Mouse (Mus musculus) kidney, postnatal 0 days (tissue): ENCODE measurements around the gene Gpr3. TPM values are rescaled to one million over a fixed set of nuclear protein-coding genes. Genes with fewer than 3 reads are reported as not detected.

Experiments used
- ATAC-seq: fragments of 200-750 bp; cut with Nextera tagmentation; replicated peaks from 2 replicates; pipeline ENCODE4 v1.8.0; 2017; ENCODE audit warnings: low read depth, moderate number of reproducible peaks, moderate TSS enrichment, moderate library complexity; ENCODE audit not compliant: low FRiP score
- DNase-seq: peaks from one replicate; pipeline ENCODE4 v3.0.0-alpha.2; 2016; ENCODE audit warnings: low spot score
- H3K27ac ChIP-seq: fragments of 300-500 bp; sonication (generic); 2 replicates; pipeline ENCODE4 v1.5.1; 2014; ENCODE audit warnings: mild to moderate bottlenecking
- H3K27me3 ChIP-seq: fragments of 300-500 bp; sonication (generic); 2 replicates; pipeline ENCODE4 v1.6.1; 2014; ENCODE audit warnings: low read length, mixed read lengths; ENCODE audit not compliant: insufficient read depth
- H3K36me3 ChIP-seq: fragments of 300-500 bp; sonication (generic); 2 replicates; pipeline ENCODE4 v1.6.1; 2014; ENCODE audit warnings: low read length, mixed read lengths; ENCODE audit not compliant: insufficient read depth
- H3K4me1 ChIP-seq: fragments of 300-500 bp; sonication (generic); replicated peaks from 2 replicates; pipeline ENCODE4 v1.6.1; 2014; ENCODE audit warnings: antibody characterized with exemption, low read length, mixed read lengths; ENCODE audit not compliant: insufficient read depth
- H3K4me2 ChIP-seq: fragments of 300-500 bp; sonication (generic); 2 replicates; pipeline ENCODE4 v1.6.1; 2014; ENCODE audit warnings: mild to moderate bottlenecking, low read length, moderate library complexity, mixed read lengths
- H3K4me3 ChIP-seq: fragments of 300-500 bp; sonication (generic); replicated peaks from 2 replicates; pipeline ENCODE4 v1.5.1; 2014; ENCODE audit warnings: low read depth, low read length
- H3K9ac ChIP-seq: fragments of 300-500 bp; sonication (generic); 2 replicates; pipeline ENCODE4 v1.6.1; 2014; ENCODE audit warnings: low read depth, low read length
- H3K9me3 ChIP-seq: fragments of 300-500 bp; sonication (generic); replicated peaks from 2 replicates; pipeline ENCODE4 v1.6.1; 2016; ENCODE audit warnings: low read length, inconsistent platforms, mixed read lengths
- CTCF ChIP-seq: IDR thresholded peaks from 2 replicates; pipeline ENCODE4 v1.5.1; 2016; ENCODE audit warnings: antibody characterized with exemption, low read depth, mild to moderate bottlenecking, moderate library complexity
- WGBS: fragments of 180-500 bp; shearing (Covaris S2); extraction: QIAGEN DNeasy Blood & Tissue Kit; methylation state at CpG from one replicate; pipeline ENCODE4 v1.1.7; 2014; 5-methylcytosine and 5-hydroxymethylcytosine counted together
- polyA plus RNA-seq: library from polyadenylated mRNA; unstranded; fragments of >200 nt; fragmentation: Nextera tagmentation; extraction: Ambion mirVana; gene quantifications from 2 replicates; pipeline ENCODE4 v1.2.1, GENCODE M21; 2015

Gpr3 gene
- polyA plus RNA-seq, 1 experiment from 2014 or later, result 0.54 TPM

GRCm38 (mm10) chr4:133194482-133194881 is 17.9 kb downstream of the Gpr3 start:
- DNase-seq, result no peak
- no peak overlapping the region for H3K4me3 ChIP-seq
- ATAC-seq, result no peak
- TF ChIP-seq CTCF, result no peak
- H3K4me1 ChIP-seq, result peaks cover 23% of the 10 kb centered on the region
- no peaks in the 10 kb centered on the region for H3K9me3 ChIP-seq
- H3K27ac ChIP-seq, result no peak overlapping the region
- WGBS, result 85% methylated on average over 11 of the region's 11 CpGs
- no peak overlapping the region for H3K4me2 ChIP-seq
- peaks cover 46% of the 10 kb centered on the region for H3K36me3 ChIP-seq
- H3K27me3 ChIP-seq, result no peaks in the 10 kb centered on the region
- H3K9ac ChIP-seq, result no peak overlapping the region

DNA sequence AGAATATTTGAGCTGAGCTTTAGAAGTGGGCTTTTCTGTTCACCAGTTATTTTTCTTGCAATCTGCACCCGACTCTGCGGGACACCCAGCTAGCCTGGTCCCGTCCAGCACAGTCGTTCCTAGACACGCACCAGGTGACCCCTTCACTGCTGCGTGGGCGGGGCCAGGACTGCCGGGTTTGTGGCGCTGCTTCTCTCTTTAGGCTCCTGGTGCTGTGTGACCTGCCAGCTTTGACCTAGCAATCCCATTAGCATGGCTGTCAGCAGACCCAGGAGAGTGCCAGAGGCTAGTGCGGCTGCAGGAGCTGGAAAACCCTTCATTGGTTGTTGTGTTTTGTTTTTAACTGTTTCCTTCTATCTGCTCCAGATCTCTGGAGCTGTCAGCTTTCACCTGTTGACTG is 22.9 kb downstream of the Gpr3 start:
- ATAC-seq, result no peak
- DNase-seq, result no peak
- Histone ChIP-seq H3K4me2 (no peak overlapping the region), H3K36me3 (peaks cover 44% of the 10 kb centered on the region), H3K4me3 (no peak overlapping the region), H3K9ac (no peak overlapping the region), H3K4me1 (0 out of 2 replicates have a peak, but pooled peaks cover 10% of the 10 kb centered on the region), H3K27me3 (no peaks in the 10 kb centered on the region), H3K9me3 (no peaks in the 10 kb centered on the region), H3K27ac (no peak overlapping the region)
- WGBS, result 53% methylated on average over 10 of the region's 10 CpGs
- no peak for TF ChIP-seq CTCF

DNA sequence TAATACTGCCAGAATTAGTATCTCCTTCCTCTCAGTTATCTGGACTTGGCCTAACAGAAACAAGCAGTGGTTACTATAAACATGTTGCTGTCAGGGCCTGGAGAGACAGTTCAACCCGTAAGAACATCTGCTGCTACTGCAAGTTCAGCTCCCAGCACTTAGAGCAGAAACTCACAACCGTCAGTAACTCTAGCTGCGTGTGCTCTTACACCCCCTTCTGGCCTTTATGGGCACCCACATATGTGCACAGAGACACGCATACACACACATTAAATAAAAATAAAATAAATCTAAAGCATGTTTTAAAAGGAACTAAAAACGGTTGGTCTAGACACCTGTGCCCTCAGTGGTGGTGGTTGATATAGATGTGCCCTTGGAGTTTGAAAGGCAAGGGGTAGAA is 25.5 kb downstream of the Gpr3 start:
- peak; percentile 39; the same call in 1 of the 2 replicates for TF ChIP-seq CTCF
- Histone ChIP-seq H3K9ac (no peak overlapping the region), H3K4me1 (peaks cover 21% of the 10 kb centered on the region; the same call in 1 of the 2 replicates), H3K9me3 (no peaks in the 10 kb centered on the region), H3K36me3 (peaks cover 32% of the 10 kb centered on the region), H3K27me3 (no peaks in the 10 kb centered on the region), H3K27ac (no peak overlapping the region), H3K4me2 (no peak overlapping the region), H3K4me3 (no peak overlapping the region)
- DNase-seq (no peak), ATAC-seq (no peak)
- WGBS, result 94% methylated on average over 5 of the region's 5 CpGs

GRCm38 (mm10) chr4:133185893-133186292 is 26.4 kb downstream of the Gpr3 start:
- WGBS, result 65% methylated on average over 8 of the region's 8 CpGs
- Histone ChIP-seq H3K36me3 (peaks cover 37% of the 10 kb centered on the region), H3K4me2 (no peak overlapping the region), H3K27ac (peak overlapping the region; percentile 69; the same call in 1 of the 2 replicates), H3K4me3 (no peak overlapping the region), H3K4me1 (peaks cover 21% of the 10 kb centered on the region; the same call in 1 of the 2 replicates), H3K9ac (no peak overlapping the region), H3K9me3 (no peaks in the 10 kb centered on the region), H3K27me3 (no peaks in the 10 kb centered on the region)
- ATAC-seq, result no peak
- DNase-seq, result peak; percentile 38
- no peak for TF ChIP-seq CTCF

- no peaks in the 10 kb centered on the region for H3K9me3 ChIP-seq
- H3K4me3 ChIP-seq, result no peak overlapping the region
- H3K4me2 ChIP-seq, result no peak overlapping the region
- peaks cover 21% of the 10 kb centered on the region; the same call in 1 of the 2 replicates for H3K4me1 ChIP-seq
- H3K9ac ChIP-seq, result peak overlapping the region; percentile 13; the same call in 1 of the 2 replicates
- DNase-seq (peak; percentile 83), ATAC-seq (peak; percentile 63; the same call in 1 of the 2 replicates)
- H3K36me3 ChIP-seq, result peaks cover 29% of the 10 kb centered on the region
- no peaks in the 10 kb centered on the region for H3K27me3 ChIP-seq
- H3K27ac ChIP-seq, result peak overlapping the region; percentile 69
- TF ChIP-seq CTCF, result no peak
- WGBS, result 17% methylated on average over 15 of the region's 15 CpGs
Observed at GRCm38 (mm10) chr4:133184898-133185665, 27.3 kb downstream of the Gpr3 start.

DNA sequence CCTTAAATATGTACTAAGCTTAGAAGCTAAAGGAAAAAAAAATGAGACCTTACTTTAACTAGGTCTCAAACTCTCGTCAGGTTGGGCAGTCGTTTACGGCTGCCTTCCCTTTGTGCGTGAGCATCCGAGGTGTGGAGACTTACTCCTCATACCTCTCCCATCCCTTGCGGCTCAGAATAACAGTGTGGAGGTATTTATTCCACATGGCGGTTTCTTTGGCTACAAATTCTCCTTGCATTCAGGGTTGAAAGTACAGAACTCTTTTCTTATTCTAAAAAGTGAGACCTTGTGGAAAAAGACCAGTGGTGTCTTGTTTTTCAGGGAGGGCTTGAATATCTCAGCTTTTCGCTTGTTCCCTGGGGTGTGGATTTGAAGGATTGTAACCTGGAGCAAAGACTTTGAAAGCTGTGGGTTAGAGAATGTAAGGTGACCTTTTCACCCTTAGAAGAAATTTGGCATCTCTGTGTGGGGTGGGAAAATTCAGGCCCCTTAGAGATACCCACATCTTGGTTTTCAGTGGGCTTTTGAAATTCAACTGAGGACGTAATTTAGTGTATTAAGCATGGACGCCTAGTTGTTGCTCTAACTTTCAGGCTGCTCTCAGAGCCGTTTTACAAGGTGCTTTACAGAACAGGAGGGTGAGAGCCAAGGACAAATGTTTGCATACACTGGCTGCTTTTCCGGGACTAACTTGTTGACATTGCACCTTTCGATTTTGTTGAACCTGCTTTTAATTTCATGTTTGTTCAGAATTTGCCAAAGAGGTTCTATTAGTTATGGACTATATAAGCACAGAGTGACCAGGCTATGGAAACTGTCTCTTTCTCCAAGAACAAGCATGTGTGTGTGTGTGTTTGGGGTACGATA is 28.1 kb downstream of the Gpr3 start:
- ATAC-seq, result no peak
- DNase-seq, result no peak
- WGBS, result 47% methylated on average over 14 of the region's 14 CpGs
- Histone ChIP-seq H3K4me3 (no peak overlapping the region), H3K4me2 (no peak overlapping the region), H3K27ac (peak overlapping the region; percentile 69), H3K4me1 (peaks cover 21% of the 10 kb centered on the region; the same call in 1 of the 2 replicates), H3K9ac (no peak overlapping the region), H3K36me3 (peaks cover 28% of the 10 kb centered on the region), H3K9me3 (no peaks in the 10 kb centered on the region), H3K27me3 (no peaks in the 10 kb centered on the region)
- no peak for TF ChIP-seq CTCF
